Mouse (Mus musculus) embryonic facial prominence, embryonic 10.5 days (tissue): ENCODE measurements around the gene Ddx50. TPM values are rescaled to one million over a fixed set of nuclear protein-coding genes. Genes with fewer than 3 reads are reported as not detected.

Source experiments
- microRNA-seq: library from miRNA; unstranded; fragments of <30 nt; microRNA quantifications from one replicate; pipeline ENCODE4, GENCODE M21; 2017
- polyA plus RNA-seq: library from polyadenylated mRNA; unstranded; fragments of >200 nt; fragmentation: Nextera tagmentation; extraction: Ambion mirVana; gene quantifications from 2 replicates; pipeline ENCODE4 v1.2.1, GENCODE M21; 2016

Gene Ddx50
- polyA plus RNA-seq, 1 experiment from 2014 or later = 120 TPM

Small RNA genes lying within 50 kb of the gene (microRNA-seq; reads per million reads assigned to microRNA genes)
- gene Mir7215 = not detected

Other genes starting within 250 kb of the Ddx50 start
- gene Hkdc1, start 228.7 kb downstream of the Ddx50 start, polyA plus RNA-seq = 0.34 and 0.69 TPM in 2 replicates
- 0.90 and 1.2 TPM in 2 replicates for gene 4930507D05Rik, start 201.7 kb downstream of the Ddx50 start, polyA plus RNA-seq
- gene Supv3l1, start 201.5 kb downstream of the Ddx50 start, polyA plus RNA-seq = 28.5 and 32.4 TPM in 2 replicates
- gene Vps26a, start 164.4 kb downstream of the Ddx50 start, polyA plus RNA-seq = 83.2 and 84.7 TPM in 2 replicates
- gene Srgn, start 123.8 kb downstream of the Ddx50 start, polyA plus RNA-seq = 2.0 and 3.3 TPM in 2 replicates
- gene Kif1bp, start 72.8 kb downstream of the Ddx50 start, polyA plus RNA-seq = 34.3 and 35.5 TPM in 2 replicates
- gene Ddx21, start 48.9 kb downstream of the Ddx50 start, polyA plus RNA-seq = 35.1 and 36.7 TPM in 2 replicates
- gene Stox1, start 74.9 kb upstream of the Ddx50 start, polyA plus RNA-seq = 2.5 and 3.1 TPM in 2 replicates
- 173 and 174 TPM in 2 replicates for gene Ccar1, start 141.1 kb upstream of the Ddx50 start, polyA plus RNA-seq